Mouse (Mus musculus): ENCODE data around the gene Diaph3. TPM values are rescaled to one million over a fixed set of nuclear protein-coding genes. Genes with fewer than 3 reads are reported as not detected.

Diaph3 gene
- total RNA-seq, 1 experiment from 2014 or later, result 5.3 TPM

DNA sequence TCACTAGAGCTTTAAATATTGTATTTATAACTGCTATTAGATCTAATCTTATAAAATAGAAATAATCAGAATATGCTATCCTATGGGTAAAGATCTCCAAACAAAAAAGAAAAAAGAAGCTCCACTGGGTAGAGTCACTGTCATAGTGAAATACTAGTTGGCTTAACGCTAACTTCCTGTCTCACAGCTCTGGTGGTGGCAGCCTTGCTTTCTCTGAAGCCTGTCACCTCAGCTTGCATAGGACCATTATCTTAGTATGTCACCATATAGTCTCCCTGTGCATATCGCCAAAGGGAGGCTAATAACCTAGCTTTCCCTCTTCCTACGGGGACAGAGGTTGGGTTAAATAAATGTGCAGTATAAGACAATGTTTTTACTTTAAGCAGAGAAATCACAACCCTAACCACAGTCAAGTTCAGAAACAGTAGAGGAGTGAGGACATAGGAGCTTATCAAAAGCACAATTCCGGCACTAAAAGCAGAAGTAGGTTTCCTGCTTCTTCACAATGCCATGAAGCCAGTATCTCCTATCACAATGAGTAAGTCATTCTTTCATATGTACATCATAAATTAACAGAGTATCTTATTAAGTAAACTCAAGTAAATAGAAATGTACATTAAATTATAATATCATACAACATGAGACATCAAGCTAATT, 293.8 kb downstream of the Diaph3 start:
- no peak for DNase-seq

DNA sequence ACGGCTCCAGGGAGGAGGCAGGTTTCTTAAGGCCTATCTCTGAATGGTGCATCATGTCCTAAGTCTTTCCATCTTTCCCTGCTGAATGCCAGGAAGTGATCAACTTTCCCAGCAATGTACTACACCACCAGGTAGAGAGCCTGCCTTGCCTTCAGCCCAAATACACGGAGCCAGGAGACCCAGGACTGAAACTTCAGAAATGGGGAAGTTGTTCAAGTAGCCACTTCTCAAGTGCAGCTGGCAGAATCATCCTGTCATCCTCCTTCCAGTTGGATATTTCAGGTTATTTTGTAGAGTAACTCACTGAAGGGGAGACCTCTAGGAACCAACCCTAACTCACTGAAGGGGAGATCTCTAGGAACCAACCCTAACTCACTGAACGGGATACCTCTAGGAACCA, 297.0 kb downstream of the Diaph3 start:
- DNase-seq, result no peak

DNA sequence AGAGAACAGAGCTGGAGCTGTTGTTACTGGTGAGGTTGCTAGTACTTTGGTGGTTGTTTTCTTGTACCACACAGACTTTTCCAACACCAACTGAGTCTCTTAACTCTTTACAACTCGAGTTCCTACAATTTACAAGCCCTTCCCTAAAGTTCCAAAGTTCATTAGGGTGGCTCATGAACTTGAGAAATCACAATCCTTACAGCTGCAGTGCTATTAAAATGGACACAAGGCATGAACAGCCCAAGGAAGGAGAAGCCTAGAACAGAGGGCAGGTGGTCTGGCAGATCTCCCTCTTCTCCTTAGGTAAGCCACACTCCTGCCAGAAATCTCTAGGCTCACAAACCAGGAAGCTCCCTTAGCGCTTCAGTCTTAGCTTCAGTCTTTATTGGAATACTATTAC, 303.4 kb downstream of the Diaph3 start:
- no peak for DNase-seq

DNA sequence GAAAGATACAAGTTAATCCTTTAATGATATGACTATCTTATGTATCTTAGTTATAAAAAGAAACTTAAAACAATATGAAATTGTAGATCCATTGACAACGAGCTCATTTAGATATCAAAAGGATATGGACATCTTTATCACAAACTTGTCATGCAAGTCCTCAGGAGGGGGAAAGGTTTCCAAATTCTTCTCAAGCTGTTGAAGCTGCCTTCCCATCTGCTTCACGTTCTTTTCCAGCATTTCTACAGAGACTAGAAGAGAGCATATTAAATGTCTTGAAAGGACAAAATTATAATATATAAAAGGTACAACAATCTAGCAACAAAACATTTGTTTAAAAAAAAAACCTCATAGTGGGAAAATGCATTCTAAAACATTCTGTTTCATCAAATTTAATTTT, 306.2 kb downstream of the Diaph3 start:
- no peak for DNase-seq

DNA sequence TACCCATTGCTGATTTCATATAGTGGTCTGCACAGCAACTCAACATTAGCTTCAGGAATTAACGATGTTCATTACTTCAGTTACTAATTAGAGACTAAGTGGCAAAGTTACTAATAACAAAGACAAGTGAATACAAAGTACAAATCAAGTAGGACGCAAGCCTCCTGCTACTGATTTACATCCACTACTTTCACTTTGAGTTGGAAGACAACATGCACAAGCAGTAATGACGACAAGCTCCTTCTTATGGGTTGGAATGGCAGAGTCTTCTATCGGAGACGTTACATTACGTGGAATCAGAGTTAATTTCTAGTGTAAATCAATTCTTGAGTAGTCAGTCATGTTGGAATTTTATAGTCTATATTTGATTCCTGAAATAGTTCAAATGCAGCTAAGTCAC, 306.8 kb downstream of the Diaph3 start:
- DNase-seq, result no peak

DNA sequence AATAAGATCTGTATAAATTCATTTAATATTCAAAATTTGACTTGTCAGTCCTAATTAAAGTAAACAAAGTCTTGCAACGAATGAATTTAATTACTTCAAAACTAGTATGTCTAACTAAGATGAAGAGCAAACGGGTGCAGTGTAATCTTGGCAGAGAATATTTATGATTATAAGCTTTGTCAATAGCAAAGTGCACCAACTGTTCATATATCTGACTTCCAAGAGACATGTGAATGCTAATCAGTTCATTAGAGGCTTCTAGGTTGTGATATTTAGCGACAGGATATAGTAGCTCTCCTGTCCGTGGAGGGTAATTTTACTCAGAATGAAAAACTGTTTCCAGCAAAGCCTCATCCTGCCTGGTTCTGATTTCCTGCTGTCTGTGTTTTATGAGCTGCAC, 308.0 kb downstream of the Diaph3 start:
- DNase-seq, result no peak

DNA sequence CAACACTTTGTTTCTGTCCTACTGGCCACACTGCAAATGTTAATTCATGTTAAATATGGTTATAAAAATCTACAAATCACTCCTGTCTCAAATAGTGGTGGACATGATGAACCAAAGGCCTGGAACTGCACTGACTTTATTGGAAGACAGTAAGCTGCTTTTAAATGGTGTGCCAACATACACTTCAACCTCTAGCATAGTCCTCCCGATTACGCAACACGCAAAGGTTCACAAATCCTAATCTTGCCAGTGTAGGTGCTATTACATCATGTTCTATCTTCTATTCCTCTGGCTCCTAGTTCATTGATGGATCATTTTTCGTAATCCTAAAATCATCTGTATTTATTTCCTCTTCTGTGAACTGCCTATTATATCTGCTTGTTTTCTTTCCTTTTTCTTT, 324.8 kb downstream of the Diaph3 start:
- no peak for DNase-seq

DNA sequence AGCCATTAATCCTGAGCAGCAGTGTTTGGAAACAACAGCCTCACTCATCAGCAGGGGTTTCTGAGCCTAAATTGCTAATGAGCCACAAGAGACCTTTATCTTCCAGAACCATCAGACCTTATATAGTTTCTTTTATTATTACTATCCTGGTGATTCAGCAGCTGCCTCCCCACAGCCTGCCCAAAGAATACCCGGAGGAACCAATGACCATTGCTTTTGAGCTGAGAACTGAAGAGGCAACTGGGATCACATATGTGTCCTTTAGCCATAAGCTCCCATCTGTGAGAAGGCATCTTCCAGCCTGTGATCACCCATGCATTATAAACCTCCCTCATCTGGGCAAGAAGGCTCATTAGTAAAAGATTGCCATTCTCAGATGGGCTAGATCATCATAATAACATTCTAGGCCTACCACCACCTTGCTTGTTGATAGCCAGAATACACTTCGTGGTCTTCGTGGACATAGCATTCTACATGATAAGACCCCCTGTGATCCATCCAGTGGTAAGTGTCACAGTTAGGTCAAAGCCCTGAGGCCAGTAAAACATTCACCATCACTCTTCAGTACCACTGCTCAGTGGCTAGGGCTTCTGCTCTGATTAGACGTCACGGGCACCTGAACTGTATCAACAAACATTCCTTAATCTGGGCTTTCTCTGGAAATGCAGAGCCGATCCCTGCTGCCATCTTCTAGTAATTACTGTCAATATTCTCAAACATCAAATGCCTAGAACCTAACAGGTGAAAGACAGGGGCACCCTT, 352.0 kb downstream of the Diaph3 start:
- no peak for DNase-seq

DNA sequence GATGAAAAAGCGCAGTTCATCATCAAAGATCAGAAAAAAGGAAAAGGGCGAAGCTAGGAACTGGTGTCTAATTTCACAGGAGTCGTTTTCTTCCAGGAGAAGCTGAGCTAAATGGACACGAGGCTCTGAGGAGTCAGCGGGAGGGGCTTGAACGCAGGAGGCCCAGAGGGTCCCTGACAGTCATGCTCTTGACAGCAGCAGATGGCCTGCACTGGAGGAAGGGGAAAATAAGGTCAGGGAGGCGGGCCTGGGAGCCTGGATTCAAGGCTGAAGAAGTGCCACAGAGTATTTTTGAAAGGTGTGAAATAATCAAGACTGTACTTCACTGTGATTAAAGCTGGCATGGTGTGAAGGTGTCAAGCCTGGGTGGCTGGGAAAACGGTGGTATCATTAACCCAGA, 354.2 kb downstream of the Diaph3 start:
- no peak for DNase-seq

DNA sequence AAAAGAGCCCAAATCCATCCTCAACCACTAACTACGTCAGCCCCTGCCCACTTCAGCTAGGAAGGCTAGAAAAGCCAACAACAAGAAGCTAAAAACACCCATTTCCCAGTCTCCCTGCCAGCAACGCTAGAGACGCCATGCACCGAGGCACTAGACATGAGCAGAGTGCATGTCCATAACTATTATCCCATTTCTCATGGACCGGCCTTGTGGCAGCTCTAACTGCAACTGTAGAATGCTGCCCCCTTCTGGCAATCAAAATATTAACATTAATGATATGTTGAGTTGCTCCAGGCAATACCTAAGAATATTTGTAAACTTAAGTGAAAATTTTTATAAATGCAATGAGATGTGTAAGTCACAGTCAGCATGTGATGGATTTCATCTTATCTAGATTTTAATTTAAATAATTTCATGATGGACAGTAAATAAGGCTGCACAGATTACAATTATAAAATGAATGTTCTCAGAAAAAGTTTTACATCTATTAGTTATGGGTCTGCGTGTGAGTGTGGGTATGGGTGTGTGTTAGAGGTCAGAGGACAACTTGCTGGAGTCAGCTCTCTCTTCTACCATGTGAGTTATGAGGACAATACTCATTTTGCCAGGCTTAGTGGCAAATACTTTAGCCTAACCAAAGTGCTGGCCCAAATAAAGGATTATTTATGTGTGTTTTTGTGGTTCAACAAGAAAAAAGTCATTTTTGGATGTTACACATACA, 359.3 kb downstream of the Diaph3 start:
- DNase-seq, result peak; percentile 12

DNA sequence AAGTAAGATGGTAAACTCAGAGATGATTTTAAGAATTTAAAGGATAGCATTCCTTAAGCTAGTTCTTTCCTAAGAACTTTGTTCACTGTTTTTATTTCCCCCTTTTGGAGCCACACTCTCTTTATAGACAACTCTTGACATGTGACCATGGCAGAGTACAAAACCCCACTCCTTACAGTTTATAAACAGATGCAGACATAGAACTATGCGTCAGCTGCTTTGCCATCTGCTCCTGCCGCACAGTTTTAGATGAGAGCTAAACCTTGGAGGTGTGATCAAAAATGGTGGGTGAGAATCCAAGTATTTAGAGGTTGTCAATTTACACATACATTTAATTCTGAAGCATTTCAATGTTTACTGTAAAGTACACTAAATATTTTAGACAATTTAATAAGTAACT, 367.7 kb downstream of the Diaph3 start:
- DNase-seq, result no peak

DNA sequence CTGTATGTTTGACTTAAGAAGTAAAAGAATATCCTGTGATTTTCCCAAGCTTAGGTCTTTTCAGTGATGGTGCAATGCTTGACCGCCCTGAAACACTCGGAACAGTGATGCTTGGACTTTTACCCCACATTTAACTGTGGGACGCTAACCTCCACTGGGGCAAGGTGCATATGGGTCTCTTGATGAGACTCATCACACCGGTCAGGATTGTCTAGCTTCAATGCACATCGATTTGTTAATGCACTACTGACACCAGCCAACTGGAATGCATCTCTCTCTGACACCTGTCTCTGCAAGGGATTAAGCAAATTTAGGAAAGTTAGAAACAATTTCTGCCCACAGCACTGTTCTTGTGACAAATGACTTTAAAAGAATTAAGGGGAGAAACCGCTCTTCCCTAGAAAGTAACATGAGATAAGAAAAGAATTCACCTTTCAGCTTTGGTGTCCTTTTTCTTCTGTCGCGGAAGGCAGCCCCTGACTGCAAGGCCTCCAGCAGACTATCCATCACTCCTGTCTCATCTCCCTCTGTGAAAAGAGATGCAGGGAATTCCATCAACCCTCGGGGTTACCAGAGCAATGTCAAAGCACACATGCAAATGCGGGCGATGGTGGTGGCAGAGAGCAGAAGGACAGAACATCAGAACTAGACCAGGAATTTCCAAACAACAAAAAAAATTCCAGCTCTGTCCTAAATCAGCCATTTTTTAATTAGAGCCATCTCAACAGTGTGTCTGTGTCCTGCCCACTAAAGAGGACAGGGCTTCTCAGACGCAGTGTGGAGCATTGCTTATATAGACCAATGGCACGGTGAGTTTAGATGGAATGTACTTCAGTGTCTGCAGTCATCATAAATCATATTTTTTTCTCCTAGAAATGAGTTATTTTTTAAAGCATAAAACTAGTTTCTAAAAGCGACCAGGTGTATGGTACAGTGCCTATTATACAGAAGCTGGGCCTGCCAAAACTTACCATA, 368.6 kb downstream of the Diaph3 start:
- no peak for DNase-seq

DNA sequence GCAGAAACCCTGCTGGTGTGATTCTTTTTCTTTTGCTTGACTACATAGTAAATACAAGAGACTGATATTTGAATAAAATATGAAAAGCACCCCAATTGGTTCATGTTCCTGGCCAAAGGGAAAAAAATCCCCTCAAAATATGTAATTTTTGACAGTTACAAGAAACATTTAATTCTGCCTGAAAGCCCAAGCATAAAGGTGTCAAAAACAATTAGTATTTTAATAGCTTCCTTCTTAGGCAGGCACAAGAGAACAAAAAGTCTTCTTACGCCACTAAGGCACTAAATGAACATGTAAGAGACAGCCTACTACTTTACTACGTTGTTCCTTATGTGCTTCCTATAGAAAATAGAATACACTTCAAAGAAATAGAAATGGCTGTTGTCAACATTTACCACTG, 376.7 kb downstream of the Diaph3 start:
- DNase-seq, result no peak

DNA sequence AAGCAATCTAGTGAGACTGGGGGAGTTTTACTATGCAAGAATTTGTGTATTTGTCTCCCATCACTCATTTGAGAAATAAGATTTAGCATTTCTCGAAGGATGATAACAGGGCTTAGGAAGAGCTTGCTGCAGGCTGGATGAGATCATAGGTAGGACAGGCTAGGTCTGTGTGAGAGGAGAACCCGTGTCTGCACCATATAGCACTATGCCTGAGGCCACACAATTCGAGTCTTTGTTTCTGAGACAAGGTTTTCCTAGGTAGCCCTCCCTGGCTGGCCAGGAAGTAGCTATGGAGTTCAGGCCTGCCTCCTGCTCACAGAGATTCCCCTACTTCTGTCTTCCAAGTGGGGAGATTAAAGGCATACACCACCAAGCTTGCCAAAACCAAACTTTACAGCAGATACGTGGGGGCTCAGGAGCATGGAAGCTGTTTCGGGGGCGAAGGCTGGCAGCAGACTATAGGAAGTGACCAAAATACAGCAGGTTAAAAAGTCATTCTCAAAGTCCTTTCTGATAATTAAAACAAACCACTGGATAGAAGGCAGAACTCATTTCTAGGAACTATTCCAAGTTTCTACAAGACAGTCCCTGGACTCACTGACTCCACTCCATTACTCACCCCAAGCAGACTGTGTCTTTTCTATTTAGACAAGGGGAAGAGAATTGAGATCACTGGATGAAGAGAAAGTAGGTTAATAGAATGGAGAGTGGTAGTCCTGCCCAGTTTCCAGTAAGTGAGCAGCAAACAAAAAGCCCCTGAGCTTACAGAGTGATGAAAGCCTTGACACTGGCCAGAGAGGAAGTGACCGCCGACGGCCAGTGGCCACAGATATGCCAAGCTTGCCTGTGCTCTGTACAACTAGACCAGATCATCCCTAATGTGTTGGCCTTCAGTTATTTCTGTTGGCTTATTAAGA, 383.2 kb downstream of the Diaph3 start:
- DNase-seq, result no peak

DNA sequence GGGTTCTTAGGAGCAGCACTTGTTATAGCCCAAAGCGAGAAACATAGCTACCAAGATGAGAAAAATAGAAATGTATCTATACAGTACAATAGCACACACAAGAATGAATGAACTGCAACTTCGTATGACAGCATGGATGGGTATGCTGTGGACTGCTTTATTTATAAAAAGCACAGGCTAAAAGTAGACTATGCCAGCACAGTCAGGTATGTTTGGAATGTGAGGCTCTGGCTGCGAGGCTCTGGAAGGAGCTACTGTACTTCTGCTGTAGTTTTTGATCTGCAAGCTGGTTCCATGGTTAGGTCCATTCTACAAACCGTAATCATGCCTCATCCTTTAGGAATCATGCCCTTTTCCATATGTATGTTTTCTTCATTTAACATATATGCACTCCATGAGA, 383.9 kb downstream of the Diaph3 start:
- no peak for DNase-seq

DNA sequence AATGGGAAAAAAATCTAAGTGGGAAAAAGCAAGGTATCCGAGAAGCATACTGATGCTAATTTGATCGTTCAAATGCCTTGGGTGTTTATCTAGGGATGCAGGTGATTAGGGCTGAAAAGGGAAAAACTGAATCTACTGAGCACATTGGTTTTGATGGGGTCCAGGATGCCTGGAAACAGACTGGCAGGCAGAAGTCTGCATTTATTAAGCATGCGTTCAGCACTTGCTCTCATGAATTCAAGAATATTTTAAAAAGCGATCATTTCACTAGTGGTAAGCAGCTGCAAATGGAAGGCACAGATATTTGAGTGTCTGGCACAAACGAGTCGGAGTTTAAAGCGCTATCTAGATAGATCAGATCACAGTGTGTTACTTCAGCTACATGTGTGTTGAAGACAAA, 390.7 kb downstream of the Diaph3 start:
- no peak for DNase-seq

DNA sequence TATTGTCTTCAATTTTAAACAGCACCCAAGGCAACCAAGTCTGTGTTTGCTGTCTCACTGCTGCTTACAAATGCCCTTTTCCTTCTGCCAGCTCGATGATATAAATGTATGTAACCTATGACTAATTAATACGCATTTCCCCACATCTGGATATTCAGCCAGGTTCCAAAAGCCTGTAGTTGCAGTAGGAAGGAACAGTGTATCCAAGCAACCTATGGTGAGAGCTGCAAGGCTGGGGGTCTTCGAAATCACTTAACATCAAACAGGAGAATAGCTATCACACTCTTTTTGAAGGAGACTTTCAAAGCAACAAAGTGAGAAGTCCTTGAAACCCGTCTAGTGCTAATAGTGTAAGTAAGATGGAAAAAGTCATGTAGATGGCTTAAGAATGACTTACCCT, 391.6 kb downstream of the Diaph3 start:
- DNase-seq, result no peak

DNA sequence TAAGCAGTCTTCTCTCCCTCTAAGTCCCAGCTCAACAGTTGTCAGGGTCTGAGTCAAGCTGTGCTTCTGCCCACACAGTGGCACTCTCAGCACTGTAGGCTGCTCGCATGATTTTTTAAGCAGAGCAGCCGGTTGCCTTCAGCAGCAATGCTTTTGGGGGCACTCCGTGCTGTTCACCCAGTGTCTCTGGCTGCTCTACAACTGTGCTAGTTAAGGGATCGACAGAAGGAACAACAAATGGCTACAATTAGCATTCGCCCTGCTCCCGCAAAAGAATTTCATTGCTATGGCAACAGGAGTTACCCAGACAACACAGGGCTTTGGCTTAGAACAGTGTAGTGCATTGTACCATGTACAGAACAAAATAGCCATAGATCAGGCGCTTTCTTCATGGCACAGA, 392.2 kb downstream of the Diaph3 start:
- DNase-seq, result no peak

DNA sequence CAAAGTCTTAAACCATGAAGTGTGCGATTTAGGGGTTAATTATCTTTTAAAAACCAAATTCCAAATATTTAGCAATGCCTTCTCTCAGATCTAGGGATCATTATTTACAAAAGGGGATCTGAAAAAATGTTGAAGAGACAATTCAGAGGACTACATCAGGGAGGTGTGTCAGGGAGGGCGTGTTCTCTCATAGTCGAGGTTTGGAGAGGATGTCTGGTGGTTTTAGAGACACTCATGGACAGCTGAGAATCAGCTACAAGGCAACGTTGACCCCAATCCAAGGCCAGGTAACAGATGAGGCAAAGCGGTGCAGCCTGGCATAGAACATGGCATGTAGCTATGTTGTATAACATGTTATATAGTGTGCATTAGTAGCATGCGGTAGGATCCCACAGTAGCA, 396.5 kb downstream of the Diaph3 start:
- no peak for DNase-seq

DNA sequence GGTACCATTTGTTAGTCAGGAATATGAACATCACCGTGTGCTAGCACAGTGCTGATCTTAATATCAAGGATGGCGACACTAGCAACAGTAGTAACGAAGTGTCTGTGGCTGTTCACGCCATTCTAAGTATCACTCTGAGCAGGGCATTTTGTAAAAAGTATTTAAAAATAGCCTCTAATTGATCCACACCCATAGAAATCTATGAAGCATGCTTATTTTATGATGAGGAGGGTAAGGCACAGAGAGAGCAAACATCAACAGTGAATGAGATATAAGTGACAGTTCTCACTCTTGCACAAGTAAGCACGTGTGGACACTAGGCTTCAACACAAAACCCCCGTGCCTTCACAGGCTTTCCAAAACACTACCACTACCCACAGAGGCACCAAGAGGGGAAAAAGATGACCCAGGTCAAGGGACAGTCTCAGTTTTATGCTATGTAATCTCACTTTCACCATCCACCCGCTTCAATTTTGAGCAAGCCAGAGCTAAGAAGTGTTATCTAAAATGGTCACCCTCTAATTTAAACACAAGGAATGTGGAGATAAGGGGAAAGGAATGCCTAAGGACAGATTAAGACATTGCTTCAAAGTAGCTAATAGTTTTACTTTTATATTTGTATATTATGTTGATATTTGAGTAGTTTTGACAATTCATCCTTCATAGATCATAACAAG, 399.0 kb downstream of the Diaph3 start:
- no peak for DNase-seq

DNA sequence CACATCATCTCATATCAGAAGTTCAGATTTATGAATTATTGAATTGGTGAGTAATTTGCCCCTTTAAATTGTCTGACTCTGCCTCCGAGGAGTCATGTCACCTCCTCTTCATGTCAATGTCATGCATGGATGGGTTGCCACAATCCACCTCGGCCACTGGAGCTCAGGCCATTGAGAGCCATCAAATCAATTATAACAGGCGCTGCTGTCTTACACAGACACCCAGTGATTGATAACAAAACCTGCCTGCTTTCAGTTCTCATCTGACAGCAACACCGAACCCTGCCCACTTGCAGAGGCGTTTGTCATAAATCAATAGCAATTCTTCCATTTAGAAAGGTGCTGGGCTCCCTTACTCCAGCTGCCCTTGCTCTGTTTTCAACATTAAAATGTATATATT, 402.1 kb downstream of the Diaph3 start:
- DNase-seq, result no peak
